Mouse (Mus musculus): ENCODE measurements around the gene Plxna2.
A peak's percentile ranks its signal among the peaks of the same experiment; 100 is the strongest.

The Plxna2 gene

DNA sequence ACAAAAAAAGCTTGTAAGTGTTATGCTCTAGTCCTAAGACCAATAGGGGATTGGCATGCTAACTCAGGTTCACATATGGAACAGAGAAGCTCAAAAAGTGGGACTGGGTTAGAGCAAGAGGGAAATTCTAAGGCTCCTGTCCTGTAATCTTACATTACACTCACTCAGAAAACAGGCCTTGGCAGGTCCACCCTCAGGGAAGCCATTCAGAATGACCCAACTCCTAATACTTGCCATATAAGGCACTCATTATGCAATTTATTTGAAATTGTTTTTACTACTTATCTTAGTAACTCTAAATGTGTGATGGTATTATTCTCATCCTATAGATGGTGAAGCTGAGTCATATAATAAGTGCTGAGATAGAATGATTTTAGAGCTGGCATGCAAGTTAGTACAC lies 146.9 kb downstream of the Plxna2 start:
- no peak for DNase-seq (ENCODE audit: inconsistent age in 2 of 2, low spot score in 1 of 2)

DNA sequence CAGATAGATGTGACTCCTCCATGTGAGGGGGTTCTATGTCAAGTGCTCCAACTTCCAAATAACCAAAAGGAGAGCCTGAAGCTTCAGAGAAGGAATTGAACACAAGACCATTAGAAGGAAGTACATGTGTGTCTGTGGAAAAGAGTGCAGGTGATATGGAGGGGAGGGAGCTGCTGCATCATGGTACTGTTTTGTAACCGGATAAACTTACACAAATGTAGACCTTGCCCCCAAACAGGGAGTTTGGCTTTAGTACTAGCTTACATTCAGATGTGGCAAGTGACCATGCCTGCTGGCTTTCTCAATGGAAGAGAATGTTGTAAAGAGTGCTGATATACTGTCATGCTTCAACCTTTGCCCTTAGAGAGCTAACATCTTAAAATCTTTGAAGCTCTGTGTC lies 150.8 kb downstream of the Plxna2 start:
- DNase-seq (ENCODE audit: inconsistent age in 2 of 2, low spot score in 1 of 2) = no peak

DNA sequence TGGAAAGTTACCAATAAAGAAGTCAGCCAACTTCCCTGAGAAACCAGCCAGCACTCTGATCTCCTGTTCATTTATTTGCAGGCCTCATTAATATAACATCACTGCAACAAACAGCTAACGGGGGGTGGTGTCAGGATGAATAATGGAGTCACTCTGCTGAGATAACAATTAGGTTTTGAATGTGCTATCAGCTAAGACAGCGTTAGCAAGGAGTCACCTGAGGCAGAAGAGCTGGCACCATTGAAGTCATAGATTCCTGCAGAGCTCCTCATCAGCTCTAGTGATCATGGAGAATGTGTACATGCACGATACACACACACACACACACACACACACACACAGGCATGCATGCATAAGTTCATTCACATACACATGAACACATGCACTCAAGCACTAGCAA lies 154.0 kb downstream of the Plxna2 start:
- DNase-seq (ENCODE audit: inconsistent age in 2 of 2, low spot score in 1 of 2) = no peak

DNA sequence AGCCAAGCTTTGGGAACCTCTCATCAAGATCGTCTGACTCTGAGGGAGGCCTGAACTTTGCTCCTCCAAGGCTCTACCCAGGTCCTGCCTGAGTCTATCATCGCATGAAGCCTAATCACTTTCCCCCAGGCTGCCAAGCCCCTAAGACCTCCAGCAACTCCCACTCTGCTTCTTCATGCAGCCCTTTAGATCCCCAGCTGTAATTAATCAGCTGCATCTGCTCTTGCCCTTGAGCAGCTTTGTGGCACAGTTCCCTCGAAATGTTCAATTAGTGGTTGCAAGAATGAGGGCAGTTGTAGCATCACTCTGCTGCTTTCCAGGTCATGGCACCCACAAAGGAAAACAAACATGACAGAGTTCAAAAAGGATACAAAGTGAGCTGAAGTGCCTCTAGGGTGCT lies 155.9 kb downstream of the Plxna2 start:
- no peak for DNase-seq (ENCODE audit: inconsistent age in 2 of 2, low spot score in 1 of 2)

DNA sequence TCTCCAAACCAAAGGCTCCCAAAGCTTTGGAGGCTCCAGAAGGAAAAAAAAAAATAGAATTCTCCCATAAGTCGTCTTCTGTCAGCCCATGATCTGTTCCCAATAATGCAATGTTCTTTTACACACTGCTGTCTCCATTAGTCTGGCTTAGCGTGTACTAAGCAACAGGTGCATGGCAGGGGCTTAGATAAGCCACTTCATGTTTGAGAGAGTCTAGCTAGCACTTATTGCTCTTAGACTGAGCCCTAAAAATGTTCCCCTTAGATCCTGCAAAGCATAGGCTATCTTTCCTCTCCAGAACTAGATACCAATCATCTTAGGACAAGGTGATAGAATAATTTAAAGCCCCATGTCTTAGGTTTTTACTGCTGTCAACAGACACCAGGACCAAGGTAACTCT lies 156.3 kb downstream of the Plxna2 start:
- no peak for DNase-seq (ENCODE audit: inconsistent age in 2 of 2, low spot score in 1 of 2)

DNA sequence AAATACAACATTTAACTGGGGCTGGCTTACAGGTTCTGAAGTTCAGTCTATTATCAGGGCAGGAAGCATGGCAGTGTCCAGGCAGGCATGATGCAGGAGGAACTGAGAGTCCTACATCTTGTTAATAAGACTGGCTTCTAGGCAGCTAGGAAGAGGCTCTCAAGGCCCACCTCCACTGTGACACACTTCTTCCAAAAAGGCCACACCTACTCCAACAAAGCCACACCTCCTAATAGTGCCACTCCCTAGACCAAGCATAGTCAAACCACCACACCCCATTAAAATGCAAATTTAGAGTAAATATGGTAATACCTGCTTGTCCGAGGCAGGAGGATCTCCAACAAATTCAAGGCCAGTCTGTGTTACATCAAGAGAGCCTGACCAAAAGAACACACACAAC lies 156.7 kb downstream of the Plxna2 start:
- DNase-seq (ENCODE audit: inconsistent age in 2 of 2, low spot score in 1 of 2) = no peak

DNA sequence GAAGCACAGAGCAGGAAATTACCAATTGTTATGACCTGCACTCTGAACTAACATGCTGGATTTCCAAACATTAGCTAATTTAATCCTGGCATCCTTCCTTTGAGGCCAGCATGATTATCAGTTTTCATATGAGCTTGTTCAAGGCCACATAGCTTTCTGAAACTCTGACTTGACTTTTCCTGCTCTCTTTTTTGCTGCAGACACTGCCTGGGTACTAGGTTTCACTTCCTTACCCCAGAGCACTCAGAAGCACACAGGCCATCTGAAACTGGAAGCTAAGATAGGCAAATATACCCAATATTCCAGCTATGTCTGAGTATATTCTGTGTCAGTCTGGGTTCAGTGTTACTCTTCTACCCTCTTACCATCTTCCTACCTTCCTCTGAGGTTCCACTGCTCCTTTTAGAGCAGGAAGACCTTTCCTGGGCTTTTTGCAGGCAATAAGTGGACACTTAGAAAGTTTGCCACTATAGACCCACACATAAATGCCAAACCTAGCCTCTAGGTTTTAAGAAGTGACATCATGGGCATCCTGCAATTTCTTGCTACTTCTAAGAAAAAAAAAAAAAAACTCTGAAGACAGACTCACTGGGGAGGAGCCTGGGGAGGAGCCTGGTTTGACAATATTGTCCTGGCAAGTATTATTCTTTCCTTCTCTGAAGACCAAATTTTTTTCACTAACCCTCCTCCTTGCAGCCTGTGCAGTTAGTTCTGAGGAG lies 157.8 kb downstream of the Plxna2 start:
- DNase-seq (ENCODE audit: inconsistent age in 2 of 2, low spot score in 1 of 2) = peak in 1 of 2 experiments; percentile 25

DNA sequence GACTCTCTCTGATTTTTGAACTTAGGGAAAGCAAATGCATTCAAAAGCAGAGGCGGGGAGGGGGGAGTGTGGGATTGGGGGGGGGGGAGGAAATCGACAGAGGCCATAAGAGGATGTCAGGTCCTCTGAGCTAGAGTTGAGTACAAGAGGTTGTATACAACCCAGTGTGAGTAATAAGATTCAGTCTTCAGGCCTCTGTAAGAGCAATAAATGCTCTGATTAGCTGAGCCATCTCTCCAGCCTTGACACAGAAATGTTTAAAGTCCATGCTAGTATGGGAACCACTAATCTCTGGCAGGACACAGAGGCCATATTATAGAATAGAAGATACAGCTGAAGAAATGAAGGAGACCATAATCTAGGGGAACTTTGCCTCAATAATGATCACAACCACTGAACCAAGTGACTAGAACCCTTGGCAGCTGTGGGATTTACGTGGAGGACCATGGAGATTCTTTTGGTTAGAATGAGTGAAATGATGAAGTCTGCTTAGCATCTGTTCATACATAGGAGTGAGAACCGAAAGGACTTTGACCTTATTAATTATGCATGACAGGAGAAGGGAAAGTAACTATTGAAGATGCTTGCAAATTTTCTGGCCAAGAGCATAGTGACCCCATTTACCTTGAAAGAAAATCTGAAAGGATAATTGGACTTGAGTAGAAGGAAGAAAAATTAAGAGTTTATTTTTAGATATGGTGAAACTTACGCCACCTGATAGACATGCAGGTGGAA lies 158.7 kb downstream of the Plxna2 start:
- DNase-seq (ENCODE audit: inconsistent age in 2 of 2, low spot score in 1 of 2) = no peak

DNA sequence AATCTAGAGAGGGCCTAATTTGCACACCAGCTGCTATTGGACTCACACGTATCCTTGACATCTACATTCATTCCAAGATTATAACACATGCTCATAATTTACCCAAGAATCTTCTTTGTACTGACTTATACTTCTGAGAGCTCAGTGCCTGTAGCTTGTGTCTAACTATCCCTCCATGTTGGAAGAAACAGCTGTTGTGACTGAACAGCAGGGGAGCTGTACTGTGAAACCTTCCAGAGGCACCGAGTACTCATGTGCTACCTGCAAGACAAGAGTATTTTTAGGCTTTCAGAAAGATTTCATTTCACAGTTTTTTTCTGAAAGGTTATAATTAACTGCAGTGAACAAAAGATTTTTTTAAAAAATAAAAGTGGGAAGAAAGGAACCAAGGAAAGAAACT lies 159.6 kb downstream of the Plxna2 start:
- no peak for DNase-seq (ENCODE audit: inconsistent age in 2 of 2, low spot score in 1 of 2)

DNA sequence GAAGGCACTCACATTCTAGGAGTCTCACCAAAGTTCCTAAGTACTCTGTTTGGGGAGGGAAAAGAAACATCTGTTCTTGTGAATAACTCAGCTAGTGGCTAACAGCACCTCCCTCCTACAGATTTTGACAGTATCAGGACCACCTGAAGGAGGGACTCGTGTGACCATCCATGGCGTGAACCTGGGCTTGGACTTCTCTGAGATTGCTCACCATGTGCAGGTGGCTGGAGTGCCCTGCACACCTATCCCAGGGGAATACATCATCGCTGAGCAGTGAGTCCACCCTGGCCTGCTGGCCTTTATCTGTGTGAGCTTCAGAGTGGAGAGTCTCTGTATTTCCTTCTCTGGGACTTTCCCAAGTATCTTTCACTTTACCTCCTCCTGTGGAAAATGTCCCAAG lies 162.4 kb downstream of the Plxna2 start:
- DNase-seq (ENCODE audit: inconsistent age in 2 of 2, low spot score in 1 of 2) = no peak

DNA sequence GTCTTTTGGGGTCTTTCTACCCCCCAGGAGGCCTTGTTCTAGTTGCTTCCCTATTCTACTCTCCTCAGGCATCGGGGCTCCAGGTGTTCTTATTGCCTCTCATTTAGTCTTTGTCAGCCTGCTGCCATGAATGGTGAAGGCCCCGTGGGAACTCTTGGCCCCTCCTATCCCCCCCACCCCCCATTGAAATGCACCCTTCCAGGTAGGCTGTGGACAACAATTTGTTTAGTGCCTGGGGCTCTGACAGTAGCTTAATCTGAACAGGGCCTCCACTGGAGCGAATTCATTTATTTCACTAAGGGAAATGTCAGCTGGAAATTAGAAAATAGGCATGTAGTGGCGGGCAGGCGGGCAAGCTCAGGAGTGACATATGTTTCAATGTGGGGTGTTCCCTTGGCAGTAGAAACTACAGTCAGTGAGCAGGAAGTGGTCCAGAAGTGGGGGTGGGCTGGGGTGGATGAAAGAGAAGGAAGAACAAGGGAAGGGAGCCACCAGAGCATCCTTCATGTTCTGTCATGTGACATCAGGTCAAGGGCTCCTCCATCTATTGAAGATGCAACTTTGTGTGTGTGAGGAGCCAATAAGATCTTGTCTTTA lies 162.9 kb downstream of the Plxna2 start:
- DNase-seq (ENCODE audit: inconsistent age in 2 of 2, low spot score in 1 of 2) = no peak

DNA sequence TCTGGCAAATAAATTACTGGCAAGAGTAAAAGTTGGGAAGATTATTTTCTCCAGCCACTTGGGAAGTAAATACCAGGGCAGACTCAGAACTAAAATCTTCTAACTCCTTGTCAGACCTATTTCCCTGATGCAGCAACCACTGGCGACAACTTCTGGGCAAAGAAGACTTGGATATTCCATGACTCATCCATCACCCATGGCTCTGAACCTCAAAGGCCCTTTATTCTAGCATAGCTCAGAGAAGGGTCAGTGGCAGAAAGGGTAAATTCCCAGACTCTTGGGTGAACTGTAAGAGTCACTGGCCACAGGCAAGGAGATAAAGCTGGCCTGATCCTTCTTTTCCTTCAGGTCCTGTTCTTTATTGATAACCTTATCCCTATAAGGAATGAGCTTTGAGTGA lies 163.5 kb downstream of the Plxna2 start:
- DNase-seq (ENCODE audit: inconsistent age in 2 of 2, low spot score in 1 of 2) = no peak

DNA sequence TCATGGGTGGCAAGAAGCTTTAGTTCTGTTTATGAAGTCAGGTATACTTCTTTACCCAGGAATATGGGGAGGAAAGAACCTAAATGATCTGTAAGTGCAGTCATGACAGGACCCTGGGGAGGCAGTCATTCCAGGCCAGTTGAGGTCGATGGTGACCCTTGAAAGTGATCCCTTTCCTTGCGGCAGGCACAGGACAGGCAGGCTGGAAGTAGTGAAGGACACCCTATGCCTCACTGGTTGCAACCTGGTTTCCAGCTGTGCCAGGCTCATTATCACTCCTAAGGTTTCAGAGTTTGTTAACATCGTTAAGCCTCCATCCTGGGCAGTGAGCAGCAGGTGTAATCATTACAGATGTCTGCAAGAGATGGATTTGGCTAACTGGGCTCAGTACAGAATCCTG lies 164.3 kb downstream of the Plxna2 start:
- DNase-seq (ENCODE audit: inconsistent age in 2 of 2, low spot score in 1 of 2) = no peak

DNA sequence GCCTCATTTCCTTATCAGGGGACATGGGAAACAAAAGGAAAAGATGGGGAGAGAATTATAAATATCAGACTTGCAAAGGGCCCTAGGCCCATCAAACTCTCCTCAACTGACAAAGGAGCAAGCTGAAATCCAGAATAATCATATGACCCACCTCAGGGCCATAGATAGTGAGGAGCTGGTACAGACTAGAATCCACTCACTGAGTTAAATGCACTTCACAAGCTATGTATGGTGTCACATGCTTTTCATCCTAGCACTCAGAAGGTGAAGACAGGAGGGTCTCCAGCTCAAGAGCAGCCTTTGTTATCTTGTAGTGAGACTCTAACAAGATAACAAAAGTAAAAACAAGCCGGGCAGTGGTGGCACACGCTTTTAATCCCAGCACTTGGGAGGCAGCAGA lies 169.6 kb downstream of the Plxna2 start:
- DNase-seq (ENCODE audit: inconsistent age in 2 of 2, low spot score in 1 of 2) = no peak

DNA sequence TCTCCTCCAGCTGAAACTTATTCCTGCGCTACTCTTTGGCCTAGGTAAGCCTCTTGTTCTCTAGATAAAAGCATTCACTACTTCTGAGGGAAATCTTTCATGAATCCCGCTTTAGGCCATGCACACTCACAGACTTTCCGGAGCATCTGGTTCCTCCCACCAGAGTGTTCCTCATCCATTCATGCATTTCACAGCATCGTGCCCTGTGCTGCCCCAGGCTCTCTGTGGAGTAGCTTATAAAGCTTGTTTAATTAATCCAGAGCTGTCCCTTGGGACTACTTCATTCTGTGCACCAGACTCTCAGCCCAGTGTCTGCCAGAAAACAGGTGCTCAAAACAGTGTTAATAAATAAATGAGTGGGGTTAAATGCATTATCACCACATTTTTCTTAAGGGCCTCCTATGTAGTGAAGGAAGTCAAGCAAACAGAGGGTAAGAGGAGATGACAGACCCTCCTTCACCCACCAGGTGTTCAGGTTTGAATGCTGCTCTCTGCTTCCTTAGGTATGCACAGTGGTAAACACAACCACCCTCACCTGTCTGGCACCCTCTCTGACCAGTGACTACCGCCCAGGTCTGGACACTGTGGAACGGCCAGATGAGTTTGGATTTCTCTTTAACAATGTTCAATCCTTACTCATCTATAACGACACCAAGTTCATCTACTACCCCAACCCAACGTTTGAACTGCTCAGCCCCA lies 175.4 kb downstream of the Plxna2 start:
- no peak for DNase-seq (ENCODE audit: inconsistent age in 2 of 2, low spot score in 1 of 2)

DNA sequence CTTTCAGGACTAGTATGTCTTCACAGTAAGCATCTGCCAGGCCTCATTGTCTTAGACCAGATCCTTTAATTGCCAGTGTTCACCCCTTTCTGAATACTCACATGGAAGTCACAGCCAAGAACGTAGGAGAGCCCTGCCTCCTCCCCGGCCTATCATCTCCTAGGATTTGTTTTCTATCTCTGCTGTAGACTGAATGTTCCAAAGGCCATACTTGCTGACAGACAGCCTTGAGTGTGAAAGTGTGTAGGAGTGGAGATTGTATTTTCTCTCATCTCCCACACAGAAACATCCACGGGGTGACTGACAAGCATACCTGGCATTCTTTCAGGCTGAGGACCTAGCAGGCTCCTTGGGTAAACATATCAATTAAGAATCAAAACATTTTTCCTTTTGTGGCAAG lies 177.3 kb downstream of the Plxna2 start:
- no peak for DNase-seq (ENCODE audit: inconsistent age in 2 of 2, low spot score in 1 of 2)

DNA sequence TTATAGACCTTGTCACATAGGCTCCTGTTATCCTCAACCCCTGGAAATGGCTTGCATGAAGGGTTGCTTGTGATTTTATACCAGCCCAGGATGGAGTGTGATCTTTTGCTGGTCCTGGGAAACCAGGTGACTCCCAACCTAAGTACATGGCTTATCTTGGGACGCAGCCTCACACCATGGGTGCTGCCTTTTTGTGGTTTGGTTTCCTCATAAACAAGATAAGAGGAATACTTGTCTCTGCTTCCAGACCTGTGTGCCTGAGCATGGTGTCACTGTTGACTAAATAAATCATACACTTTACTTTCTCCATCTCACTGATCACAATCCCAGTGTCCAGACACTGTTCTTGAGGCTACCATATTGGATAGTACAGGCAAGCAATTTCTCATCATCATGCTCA lies 179.8 kb downstream of the Plxna2 start:
- no peak for DNase-seq (ENCODE audit: inconsistent age in 2 of 2, low spot score in 1 of 2)

DNA sequence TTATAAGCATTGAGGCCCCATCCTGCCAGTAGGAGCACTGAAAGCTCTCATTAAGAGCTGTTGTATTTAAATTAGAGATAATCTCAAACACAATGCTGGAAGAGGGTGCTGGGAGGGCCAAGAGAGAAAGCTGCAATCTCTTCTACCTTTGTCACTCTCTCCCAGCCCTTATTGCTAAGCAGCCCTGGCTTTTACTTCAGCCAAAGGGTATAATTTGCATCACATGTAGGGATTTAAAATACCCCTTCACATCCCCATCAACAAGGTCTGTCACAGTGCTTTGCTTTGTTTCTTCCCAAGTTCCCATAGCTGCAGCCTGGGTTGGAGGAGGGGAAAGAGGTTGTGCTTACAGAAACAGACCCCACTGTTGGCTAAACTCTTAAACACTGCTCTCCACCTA lies 180.5 kb downstream of the Plxna2 start:
- no peak for DNase-seq (ENCODE audit: inconsistent age in 2 of 2, low spot score in 1 of 2)

DNA sequence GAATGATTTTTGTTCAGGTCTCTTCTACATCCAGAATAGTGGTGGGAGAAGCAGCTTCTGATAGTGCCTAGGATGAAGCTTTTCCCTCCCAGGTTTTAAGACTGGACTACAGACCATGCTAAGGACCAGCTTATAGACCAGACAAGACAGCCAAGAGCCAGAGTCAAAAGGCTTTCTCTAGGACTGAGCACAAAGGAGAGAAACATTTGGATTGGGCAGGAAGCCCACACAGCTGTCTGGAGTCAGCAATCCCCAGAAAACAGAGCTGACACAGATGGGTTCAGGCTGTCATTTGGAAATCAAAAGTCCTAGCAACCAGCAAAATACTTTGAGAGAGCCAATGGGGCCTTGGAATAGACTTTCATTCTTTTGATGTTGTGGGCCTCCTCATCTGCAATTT lies 190.2 kb downstream of the Plxna2 start:
- no peak for DNase-seq (ENCODE audit: inconsistent age in 2 of 2, low spot score in 1 of 2)

DNA sequence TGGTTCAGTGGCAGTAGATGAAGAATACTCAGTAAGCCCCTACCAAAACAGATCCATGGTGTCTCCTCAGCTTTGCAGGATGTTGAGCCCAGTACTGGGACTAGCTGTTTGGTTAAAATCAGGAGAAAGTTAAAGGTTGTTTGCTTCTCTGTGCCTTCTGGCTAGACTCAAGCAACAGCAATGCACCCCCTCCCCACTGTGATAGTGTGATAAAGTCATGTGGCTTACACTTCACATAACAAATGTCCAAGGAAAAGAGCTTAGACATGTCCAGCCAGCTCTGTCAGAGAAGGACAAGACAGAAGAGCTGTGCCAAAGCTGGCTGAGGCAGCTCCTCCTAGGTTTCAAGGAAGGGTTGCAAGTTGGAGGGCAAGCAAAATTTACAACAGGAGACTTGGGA lies 190.7 kb downstream of the Plxna2 start:
- no peak for DNase-seq (ENCODE audit: inconsistent age in 2 of 2, low spot score in 1 of 2)

DNA sequence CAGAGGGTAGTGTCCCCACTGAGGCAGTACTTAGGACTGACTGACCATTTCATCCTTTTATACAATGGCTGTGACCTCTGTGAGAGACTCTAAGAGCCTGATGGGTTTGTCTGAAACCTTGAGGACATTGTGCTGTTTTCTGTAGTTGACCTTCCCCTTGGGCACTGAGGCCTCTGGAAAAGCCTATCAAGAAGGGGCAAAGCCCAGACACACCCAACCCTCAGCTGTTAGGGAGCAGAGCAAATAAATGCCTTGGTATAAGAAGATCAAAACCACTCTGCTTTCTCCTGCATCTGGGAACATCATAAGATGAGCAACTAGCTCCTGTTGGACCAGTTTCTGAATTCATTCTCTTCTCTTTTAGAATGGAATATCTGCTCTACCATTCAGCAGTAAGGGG lies 191.6 kb downstream of the Plxna2 start:
- no peak for DNase-seq (ENCODE audit: inconsistent age in 2 of 2, low spot score in 1 of 2)

DNA sequence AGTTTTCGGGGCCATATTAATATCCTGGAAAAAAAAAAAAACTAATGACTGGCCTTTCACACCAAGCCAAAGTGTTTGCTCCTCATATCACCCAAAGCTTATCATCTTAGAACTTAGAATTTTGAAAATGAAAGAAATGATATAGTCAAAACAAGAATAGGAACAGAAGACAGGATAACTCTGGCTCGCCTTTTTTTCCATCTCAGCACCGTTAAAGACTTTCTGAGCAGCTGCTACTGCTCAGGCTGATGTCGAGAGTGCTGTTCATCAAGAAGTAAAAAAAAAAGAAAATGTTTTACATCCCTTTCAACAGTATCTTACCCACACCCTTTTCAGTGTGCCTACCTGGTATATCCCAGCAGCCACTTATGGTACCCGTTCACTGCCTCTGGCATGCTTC lies 196.2 kb downstream of the Plxna2 start:
- DNase-seq (ENCODE audit: inconsistent age in 2 of 2, low spot score in 1 of 2) = no peak
